Mouse (Mus musculus) activated CD4-positive, CD25-positive, alpha-beta regulatory T cell, adult 4 months (primary cell): ENCODE data around the gene Zfp652. TPM values are rescaled to one million over a fixed set of nuclear protein-coding genes. Genes with fewer than 3 reads are reported as not detected.
"Not testable (repeated sequence)": the region's sequence is repeated elsewhere in the genome, so short reads cannot be mapped to it uniquely, and the experiment has no call there.

Experiments used
- ATAC-seq: one replicate; pipeline ENCODE4 v1.8.0; 2017
- polyA plus RNA-seq, 2 experiments: library from polyadenylated mRNA; unstranded; fragments of 100-300 nt; shearing (Covaris generic); gene quantifications; one replicate each; pipeline ENCODE4 v1.2.1; 2017

Gene Zfp652
- polyA plus RNA-seq, 2 experiments from 2014 or later: 9.6 to 13.0 TPM

DNA sequence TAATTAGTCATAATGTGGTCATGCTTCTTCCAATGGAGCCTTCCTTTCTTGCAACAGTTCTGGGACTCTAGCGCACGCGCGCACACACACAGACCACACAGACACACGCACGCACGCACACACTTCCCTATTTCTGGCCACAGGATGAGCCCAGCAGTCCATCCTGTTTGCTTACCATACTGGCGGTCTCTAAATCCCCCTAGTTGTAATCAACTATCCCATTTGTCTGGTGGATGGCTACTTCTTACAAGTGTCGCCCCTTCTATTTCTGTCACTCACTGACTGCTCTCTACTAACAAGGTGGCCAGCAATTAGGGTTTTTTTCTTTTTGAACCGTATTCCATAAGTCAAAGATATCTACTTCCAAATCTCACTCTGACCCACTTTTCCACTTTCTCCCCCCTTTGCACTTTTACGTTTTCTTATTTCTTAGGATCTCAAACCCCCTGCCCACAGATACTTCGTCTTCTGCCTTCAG, 349 bp upstream of the Zfp652 start:
- no peak for ATAC-seq

DNA sequence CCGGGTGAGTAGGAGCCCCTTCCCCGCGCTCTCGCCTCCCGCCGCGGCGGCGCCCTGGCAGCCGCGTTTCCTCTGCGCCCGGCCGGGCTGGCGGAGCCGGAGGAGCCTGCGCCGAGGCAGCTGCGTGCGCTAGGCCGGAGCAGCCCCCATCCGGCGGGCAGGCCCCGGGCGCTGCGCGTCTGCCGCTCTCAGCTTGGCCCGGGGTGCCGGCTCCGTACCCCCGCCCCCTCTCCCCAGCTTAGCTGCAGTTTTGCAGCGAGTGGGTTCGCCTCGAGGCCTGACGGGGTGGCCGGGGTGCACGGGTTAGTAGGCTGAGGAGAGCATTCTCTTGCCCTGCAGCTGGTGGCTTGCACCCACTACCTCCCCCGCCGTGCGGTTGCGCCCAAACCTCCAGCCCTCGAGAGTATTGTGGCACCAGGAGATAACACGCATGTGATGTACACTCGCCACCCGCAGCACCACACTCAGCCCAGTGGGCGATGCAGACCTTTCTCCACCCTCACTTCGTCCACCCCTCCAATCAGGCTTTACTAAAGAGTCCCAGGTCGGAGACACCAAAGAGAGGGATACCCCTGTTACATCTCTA, 845 bp downstream of the Zfp652 start:
- ATAC-seq: peak; percentile 58

DNA sequence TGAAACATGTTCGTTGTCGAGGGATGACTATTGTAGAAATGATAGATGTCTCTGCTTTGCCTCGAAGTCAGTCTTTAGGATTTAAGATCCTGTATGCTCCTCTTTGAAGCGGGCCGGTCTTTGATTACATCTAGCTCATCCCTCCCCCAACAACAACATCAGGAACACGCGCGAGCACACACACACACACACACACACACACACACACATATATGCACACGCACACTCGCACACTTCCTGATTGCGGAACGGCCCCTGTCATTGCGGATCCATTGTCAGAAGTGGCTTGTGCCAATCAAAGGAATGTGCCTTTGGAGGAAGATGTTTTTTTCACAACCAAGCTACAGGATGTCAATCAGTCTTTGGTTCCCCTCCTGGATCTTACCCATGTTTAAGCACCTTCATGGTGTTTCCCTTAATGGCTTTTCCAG, 1.4 kb downstream of the Zfp652 start:
- peak; percentile 41 for ATAC-seq

- ATAC-seq: no peak
These were observed 1.9 kb downstream of the Zfp652 start for GRCm38 (mm10) chr11:95714411-95714810.

- ATAC-seq: no peak
These were observed 3.7 kb downstream of the Zfp652 start for GRCm38 (mm10) chr11:95716136-95716535.

- ATAC-seq: no peak
These were observed 6.9 kb downstream of the Zfp652 start for GRCm38 (mm10) chr11:95719356-95719755.

GRCm38 (mm10) chr11:95723287-95723686, 10.8 kb downstream of the Zfp652 start, which contains the start of gene B130006D01Rik:
Gene B130006D01Rik, plus strand, starts transcription at chr11:95723587.
- no peak for ATAC-seq

DNA sequence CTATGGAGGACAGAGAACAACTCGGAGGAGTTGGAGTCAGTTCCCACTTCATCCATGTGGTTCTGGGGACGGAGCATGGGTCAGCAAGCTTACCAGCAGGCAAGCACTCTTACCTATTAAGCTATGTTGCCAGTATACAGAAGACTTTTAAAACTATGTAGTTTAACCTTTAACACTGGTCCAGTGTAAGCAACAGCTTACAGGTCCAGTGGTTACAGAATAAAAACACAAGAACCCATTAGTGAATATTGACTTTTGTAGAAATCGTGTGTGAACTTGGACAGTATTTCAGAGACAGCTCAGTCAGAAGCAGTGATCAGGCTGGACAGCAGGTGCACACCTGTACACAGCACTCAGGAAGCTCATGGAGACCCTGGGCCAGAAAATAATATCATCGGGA, 12.0 kb downstream of the Zfp652 start:
- ATAC-seq: no peak

- ATAC-seq: no peak
These were observed 13.7 kb downstream of the Zfp652 start for GRCm38 (mm10) chr11:95726156-95726555.

- ATAC-seq: no peak
These were observed 15.5 kb downstream of the Zfp652 start for GRCm38 (mm10) chr11:95727947-95728346.

GRCm38 (mm10) chr11:95728916-95729907, 16.7 kb downstream of the Zfp652 start:
- ATAC-seq: peak; percentile 46

DNA sequence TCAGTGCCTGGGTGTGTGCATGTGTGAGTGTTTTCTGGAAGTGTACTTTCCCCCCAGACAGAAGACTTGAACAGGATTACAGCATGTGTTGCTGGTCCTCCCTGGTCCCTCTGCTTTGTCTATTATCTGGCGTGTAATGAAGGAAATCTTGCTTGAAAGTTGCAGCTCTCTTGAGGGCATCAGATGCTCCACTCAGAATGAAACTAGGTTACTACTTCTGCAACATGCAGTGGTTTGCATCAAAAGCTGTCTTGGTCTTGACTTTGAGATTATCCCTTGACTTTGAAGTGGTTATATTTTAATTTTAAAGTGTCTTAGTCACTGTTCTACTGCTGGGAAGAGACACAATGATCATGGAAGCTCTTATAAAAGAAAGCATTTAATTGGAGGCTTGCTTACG, 22.0 kb downstream of the Zfp652 start:
- no peak for ATAC-seq

- ATAC-seq: no peak
These were observed 25.3 kb downstream of the Zfp652 start for GRCm38 (mm10) chr11:95737811-95738210.

- ATAC-seq: no peak
These were observed 32.0 kb downstream of the Zfp652 start for GRCm38 (mm10) chr11:95744521-95744920.

GRCm38 (mm10) chr11:95746821-95747220, 34.3 kb downstream of the Zfp652 start:
- ATAC-seq: no peak

DNA sequence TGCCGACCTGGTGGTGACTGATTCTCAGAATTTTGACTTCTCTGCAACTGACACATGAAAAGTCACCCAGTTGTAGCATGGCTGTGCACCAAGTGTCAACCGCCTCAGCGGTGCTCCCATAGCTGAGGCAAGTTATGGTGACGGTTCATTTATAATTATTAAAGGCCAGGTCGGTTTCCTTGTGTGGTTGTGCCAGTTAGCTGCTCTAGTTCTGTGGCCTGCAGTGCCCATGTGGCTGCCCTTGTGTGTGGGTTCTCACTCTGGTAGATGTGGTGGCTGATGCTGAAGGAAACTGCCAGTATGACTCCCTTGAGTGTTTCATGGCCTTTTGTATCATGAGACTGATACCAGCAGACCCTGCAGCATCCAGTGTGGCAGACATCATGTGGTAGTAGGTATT, 35.9 kb downstream of the Zfp652 start:
- ATAC-seq: no peak

DNA sequence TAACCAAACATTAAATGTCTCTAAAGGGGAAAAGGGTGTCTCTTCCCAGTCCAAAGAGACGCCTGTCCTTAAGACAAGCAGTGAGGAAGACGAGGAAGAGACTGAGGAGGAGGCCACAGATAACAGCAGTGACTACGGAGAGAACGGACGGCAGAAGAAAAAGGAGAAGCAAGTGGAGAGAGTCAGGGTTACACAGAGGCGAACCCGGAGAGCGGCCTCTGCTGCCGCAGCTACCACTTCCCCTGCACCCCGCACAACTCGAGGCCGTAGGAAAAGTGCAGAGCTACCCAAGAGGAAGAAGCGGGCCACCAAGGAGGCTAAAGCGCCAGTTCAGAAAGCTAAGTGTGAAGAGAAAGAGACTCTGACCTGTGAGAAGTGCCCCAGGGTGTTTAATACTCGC, 37.1 kb downstream of the Zfp652 start:
- no peak for ATAC-seq

GRCm38 (mm10) chr11:95750995-95751394, 38.5 kb downstream of the Zfp652 start:
- no peak for ATAC-seq

GRCm38 (mm10) chr11:95755137-95755536, 42.7 kb downstream of the Zfp652 start:
- not testable (repeated sequence) for ATAC-seq

DNA sequence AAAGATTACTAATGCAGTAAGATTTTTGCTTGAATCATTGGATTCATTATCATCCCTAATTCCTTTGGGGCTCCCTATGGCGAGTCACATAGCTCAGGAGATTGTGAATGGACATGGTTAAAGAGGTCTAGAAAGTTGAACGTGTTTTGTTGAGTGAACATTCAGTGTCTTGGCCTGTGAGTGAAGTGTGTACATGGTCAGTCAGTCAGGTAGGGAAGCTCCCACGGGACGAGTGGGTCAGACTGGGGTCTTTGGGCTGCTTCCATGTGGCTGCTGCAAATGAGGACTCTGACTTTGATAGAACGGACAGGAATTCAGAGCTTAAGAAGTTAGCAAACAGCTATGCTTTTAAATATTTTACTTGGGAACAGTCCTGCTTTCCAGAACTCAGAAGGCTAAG, 48.0 kb downstream of the Zfp652 start:
- no peak for ATAC-seq

- ATAC-seq: no peak
These were observed 50.5 kb downstream of the Zfp652 start for GRCm38 (mm10) chr11:95762996-95763395.

GRCm38 (mm10) chr11:95764806-95765205, 52.3 kb downstream of the Zfp652 start:
- ATAC-seq: no peak

GRCm38 (mm10) chr11:95765334-95765733, 52.9 kb downstream of the Zfp652 start:
- ATAC-seq: no peak

DNA sequence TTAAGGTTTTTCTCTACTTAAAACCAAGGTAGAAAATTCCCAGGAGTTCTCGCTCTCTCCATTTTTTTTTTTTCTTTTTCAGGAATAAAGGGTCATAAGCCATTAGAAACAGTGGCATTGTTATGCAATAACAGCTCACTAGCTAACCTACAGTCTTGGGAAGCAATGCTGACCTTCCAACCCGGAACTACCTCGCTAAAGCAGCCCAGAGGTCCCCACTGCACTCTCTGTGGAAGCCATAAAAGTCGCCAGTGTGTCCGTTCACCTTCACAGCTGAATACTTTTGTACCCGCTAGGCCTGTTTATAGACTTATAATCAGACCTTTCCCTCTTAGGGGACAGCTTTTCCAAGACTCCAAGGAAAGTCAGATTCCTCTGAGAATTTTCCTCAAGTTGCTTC, 55.8 kb downstream of the Zfp652 start:
- no peak for ATAC-seq
